Mouse (Mus musculus) gastrocnemius, postnatal 10 days (tissue): ENCODE data around the gene Ccdc106. TPM values are rescaled to one million over a fixed set of nuclear protein-coding genes. Genes with fewer than 3 reads are reported as not detected.
A peak's percentile ranks its signal among the peaks of the same experiment; 100 is the strongest.
"Not testable (repeated sequence)": the region's sequence is repeated elsewhere in the genome, so short reads cannot be mapped to it uniquely, and the experiment has no call there.

Source experiments
- DNase-seq: peaks from one replicate; pipeline ENCODE4 v3.0.0; 2021; ENCODE audit warnings: mixed read lengths
- total RNA-seq, 2 experiments: library from RNA; stranded (reverse); gene quantifications; 2 replicates each; pipeline ENCODE4 v1.2.3; 2021

Ccdc106 gene
- total RNA-seq, 2 experiments from 2014 or later, result 0.35 to 1.4 TPM

DNA sequence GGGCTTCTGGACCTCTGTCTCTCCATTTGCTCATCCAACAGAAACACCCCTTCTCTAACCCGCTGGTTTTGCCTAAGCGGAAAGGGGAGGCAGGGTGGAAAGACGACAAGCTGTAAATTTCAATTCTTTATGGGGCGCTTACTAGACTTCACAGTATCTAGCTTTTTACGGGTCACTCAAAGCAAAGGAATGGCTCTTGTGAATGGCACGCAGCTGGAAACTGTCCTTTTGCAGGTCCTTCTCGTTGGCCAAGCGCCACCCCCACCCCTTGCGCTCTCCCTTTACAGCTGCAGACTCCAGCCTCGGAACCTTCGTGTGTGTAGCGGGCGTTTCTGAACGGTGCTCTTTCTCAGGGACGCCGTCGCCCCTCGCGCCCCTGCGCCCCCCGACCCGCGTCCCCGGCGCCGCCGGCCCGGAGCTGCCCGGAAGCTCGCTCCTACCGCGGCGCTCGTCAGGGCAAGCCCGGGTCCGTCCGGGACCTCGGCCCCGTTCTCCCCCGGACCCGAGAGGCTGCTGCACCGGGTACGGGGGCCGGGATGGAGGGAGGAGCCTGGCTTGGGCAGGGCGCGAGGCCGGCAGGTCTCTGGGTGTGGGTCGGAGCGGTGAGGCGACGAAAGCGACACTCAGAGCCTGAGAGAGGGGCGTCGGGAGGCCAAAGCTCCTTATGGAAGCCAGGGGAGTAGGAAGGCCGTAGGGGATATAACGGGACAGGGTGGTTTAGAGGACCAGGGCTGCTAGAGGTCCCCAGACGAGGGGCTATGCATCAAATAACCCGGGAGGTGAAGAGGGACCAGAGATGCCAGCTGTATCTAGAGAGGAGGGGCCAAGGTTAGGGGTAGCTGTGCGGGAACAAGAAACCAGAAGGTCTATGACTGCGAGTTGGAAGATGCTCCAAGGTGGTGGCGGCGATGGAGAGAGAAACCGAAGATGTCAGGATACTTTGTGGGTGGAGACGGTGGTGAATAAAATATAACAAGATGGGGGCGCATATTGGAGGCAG lies 31.1 kb downstream of the Ccdc106 start, which contains the start of gene Zfp580:
Gene Zfp580 (plus strand): TSS at position 346 of the 1,000 bp plus-strand sequence.
- DNase-seq, result peak; percentile 76

DNA sequence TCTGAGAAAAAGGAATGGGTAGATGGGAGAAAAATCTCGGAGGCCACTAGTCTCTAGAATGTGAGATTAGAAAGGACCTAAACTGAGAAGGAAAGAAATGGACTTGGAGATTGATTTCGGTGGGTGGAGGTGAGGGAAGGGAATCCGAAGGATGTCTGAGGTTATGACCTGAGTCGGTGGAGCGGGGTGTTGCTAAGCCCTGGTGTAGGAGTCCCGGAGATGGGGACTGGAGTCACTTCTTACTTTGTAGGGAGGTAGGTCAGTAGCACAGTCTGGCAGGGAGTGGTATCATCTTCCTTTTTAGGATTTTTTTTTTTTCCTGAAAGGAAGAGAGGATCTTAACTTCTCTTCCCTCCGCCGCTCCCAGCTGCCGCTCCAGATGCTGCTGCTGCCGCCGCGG lies 32.1 kb downstream of the Ccdc106 start:
- no peak for DNase-seq

DNA sequence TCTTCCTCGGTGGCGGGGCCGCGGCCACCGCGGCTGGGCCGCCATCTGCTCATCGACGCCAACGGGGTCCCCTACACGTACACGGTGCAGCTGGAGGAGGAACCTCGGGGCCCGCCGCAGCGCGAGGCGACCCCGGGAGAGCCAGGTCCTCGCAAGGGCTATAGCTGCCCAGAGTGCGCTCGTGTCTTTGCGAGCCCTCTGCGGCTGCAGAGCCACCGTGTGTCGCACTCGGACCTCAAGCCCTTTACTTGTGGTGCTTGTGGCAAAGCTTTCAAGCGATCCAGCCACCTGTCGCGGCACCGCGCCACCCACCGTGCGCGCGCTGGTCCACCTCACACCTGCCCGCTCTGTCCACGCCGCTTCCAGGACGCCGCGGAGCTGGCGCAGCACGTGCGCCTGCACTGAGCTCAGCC lies 32.6 kb downstream of the Ccdc106 start:
- no peak for DNase-seq

DNA sequence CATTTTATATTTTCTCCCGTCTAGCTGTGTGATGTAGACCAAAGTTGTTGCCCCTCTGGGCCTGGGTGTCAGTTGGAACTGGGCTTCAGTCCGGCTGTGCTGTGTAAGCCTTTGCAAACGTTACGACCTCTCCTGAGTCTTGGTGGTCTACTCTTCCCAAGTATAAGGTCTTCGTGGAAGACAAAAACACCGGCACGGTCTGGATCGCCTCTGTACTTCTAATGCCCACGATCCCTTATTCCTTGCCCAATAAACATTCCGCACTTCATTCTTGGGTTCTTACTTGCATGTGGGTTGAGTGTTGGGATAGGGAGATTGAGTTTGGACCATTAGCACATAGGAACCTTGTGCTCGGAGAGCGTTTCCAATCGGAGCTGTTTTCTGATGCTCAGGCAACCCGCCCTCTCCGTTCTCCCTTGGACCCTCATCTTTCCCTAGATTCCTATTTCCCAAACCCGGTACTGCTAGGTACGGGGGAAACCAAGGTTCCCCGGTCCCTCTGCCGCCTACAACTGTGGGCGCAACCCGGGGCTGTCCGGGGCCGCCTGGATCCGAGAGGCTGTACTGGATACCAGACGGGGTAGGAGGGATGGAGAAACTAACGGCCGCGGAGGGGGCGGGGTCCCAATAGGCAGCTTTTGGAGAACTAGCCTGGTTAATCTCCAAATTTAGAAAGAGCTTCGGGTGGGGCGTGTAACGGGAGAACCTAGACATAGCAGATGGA lies 33.3 kb downstream of the Ccdc106 start:
- no peak for DNase-seq

DNA sequence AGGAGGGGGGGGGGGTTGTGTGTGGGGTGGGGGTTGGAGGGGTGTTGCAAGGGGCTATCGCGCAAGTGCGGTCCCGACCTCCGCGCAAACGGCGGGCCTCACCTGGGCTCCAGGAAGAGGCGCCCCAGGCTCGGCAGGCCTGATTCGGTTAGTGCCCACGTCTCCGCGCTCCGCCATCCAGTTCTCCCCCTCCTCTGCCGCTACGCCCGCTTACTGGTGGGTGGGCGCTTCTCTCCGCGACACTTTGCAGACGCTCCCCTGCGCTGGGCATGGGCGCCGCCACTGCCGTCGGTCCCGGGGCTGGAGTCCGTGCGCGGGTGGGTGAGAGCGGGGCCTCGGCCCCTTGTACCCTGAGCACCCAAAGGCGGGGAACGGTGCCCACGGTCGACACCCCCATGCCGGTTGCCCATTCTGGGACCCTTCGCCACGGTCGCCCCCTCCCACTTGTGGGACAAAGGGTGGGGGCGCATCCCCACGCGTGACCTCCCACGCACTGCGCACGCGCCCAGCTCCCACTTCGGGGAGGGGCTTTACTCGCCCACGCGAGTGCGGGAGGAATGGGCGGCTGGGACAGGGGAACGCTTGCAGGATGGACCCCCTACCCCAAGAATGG lies 36.4 kb downstream of the Ccdc106 start:
- peak; percentile 15 for DNase-seq

DNA sequence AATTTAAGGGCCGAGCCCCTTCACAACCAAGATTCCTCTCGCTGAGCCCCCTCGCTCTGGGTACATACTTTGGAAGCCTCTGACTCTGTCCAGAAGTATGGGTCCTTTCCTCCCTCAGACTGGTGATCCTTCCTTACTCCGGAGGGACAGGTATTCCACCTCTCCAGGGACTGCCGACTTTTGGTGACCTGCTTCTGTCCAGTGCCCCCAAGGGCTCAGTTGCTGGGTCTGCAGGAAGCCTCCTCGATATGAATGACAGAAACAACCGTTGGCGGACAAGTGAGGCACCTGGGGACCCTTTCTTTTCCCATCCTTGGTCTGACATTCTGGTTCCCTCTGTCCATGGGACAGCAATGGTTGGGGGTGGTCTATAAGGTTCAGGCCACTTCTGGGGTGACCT lies 37.0 kb downstream of the Ccdc106 start:
- no peak for DNase-seq

DNA sequence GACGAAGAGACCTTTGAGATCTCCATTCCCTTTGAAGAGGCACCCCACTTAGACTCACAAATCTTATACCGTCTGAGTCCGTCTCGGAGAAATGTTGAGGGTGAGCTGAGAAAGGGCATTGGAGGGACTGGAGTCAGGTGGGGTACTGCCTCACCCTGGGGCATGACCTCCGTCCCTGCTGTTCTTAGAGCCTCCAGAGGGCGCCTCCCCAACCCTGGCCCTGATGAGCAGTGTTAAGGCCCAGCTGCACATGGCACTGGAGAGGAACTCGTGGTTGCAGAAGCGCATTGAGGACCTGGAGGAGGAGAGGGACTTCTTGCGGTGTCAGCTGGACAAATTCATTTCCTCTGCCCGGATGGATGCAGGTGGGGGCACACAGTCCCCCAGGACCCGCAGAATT lies 37.5 kb downstream of the Ccdc106 start:
- no peak for DNase-seq

DNA sequence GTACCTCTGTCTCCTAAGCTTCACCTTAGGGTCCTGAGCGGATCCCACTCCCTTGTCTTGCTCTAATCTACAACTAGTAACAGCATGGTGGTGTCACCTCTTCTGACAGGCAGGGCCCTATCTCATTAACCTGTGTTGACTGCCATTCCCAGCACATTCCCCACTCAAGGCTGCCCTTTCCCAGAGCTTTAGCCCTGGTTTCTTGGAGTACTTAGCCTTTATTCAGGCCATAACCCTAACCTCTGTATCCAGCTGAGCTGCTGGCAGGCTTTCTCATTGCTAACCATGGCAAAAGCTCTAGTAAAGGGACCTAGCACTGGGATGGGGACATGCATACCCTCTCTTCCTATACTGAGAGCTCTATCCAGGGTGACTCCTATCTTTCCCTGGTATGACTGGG lies 38.3 kb downstream of the Ccdc106 start:
- DNase-seq, result no peak

DNA sequence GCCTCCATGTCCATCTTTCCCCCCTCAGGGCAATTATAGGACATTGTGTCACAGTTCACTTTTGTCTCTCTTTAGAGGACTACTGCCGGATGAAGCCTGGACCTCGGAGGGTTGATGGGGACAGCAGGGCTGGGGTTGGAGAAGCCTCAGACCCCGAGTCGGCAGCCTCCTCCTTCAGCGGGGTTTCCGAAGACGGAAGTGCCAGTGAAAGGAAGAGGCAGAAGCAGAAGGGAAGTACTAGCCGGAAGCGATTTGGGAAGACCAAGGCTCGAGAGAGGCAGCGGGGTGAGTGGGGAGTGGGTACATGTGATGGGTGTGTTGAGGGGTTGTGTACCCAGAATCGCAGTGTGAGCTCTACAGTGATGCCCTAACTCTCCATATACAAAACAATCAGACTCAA lies 39.1 kb downstream of the Ccdc106 start:
- DNase-seq, result no peak

DNA sequence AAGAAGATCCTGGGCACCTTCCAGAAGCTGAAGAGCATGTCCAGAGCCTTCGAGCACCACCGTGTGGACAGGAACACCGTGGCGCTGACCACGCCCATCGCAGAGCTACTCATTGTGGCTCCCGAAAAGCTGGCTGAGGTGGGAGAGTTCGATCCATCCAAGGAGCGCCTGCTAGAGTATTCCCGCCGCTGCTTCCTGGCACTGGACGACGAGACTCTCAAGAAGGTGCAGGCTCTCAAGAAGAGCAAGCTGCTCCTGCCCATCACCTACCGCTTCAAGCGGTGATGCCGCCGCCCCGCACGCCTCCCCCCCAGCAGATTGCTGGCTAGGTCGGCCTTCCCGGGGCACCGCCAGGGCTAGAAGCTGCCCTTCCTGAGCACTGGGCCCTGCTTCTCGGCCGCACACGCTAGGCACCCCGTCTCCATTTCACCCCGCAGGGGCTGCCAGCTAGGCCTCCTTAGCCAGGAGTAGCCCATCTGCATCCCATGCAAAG lies 39.9 kb downstream of the Ccdc106 start:
- peak; percentile 75 for DNase-seq

DNA sequence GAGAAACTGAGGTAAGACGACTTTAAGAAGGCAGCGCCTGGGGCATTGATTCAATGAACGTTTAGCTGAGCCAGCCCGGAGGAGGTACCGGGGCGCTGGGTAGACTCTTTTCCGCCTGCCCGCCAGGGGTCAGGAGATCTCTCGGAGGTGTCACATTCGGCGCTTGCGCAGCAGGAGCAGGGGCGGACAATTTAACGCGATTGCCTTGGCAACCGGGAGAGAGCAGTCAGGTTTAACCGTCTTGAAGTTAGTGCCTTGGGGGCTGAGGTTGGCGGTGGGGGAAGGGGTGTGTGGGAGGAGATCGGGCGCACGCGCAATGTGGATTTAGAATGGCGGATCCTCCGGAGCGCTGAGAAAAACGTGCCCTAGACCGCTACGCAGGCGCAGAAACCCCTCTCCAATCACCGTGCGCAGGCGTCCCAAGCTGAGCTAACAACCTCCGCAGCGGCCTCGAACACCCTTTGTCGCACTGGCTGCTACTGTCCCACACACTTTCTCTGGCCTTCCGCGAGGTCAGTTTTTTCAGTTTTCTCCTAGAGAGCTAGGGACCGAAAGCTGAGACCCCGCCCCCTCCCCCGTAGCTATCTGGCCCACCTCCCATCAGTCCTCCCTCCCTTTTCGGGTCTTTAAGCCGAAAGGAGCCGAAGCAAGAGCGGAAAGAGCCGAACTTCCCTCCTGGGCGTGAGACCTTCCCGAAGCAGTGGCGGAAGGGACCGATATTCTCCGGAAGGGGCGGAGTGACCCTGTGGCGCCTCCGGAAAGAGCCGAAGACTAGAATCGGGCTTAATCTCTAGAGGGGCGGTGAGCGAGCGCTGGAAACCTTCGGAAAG lies 40.8 kb downstream of the Ccdc106 start:
- DNase-seq, result peak; percentile 99

DNA sequence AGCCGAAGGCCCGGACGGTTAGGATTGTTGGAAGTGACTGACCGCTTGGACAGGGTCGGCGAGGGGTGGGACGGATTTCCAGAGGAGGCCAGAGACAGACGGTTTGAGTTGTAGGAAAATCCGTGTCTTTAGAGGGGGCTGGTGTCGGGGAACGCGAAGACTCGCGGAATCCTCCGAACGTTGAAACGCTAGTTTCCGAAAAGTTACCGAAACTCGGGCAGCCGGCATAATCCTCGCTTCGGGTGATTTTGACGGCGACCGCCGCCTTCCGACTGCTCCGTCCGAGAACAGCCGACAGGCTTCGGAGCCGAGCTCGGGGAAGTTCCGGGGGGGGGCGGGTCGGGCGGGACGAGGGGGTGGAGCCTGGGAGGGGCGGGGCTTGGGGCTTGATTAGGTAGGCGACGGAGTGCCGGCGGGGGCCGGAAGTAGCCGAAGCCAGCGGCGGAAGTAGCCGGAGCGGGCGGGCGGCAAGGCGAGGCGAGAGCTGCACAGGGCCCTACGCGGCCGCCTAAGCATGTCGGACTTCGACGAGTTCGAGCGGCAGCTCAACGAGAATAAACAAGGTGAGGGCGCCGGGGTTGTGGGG lies 41.5 kb downstream of the Ccdc106 start, which contains the start of gene U2af2:
Gene U2af2 (plus strand): TSS at position 370 of the 586 bp plus-strand sequence.
- DNase-seq, result peak; percentile 98

DNA sequence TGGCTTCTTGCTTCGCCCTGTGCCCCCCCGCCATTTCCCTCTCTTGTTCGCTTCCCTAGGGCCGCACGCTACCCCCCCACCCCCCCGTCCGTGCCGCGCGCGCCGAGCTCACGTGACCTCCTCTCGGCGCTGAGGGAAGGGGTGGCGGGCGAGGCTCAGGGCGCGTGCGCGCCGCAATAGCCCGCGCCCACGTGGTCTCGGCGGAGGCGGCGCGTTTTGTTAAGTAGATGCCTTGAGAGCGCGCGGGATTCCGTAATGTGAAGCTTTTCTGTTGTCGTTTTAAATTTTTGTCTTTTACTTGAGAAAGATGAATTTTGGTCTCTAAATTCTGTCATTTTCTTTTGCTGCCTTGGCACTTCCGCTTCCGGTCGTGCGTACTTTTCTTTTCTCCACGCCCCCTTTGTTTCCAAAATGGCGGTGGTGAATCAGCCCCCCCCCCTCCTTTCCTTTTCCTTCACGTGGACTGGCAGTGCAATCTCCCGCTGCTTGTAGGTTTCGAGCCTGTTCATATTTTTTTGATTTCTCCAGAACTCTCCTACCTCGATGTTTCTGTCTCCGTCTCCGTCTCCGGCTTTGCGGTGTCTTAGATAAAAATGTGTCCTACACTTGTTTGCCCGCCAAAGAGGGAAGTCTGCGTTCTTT lies 42.1 kb downstream of the Ccdc106 start:
- no peak for DNase-seq

DNA sequence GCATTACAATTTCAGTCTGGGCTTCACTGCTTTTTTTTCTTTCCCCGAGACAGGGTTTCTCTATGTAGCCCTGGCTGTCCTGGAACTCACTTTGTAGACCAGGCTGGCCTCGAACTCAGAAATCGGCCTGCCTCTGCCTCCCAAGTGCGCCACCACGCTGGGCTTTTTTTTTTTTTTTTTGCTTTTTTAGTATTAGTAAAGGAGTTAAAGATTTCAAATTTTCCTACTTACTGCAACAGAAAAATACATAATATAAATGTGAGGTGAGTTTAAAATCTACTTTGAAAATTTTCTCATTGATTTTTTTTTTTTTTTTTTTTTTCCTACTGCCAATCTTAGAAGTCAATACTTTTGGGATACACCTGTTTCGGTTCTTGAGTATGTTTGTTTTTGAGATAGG lies 44.5 kb downstream of the Ccdc106 start:
- no peak for DNase-seq

DNA sequence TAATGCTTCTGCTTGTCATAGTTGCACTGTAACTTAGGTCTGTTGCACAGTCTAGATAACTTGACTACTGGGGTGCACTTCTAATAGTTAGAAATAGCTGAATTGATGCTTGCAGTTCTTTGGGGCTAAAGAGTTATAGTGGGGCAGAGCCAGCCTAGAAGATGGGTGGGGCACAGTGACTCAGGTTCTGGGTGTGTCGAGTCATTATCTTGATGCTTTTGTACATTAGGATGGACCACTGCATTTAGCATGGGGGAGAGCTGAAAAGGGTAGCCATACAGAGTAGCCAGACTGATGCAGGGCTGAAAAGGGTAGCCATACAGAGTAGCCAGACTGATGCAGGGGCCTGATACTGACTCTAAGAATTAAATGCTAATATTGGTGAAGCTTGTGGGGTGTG lies 53.2 kb downstream of the Ccdc106 start:
- DNase-seq, result no peak

DNA sequence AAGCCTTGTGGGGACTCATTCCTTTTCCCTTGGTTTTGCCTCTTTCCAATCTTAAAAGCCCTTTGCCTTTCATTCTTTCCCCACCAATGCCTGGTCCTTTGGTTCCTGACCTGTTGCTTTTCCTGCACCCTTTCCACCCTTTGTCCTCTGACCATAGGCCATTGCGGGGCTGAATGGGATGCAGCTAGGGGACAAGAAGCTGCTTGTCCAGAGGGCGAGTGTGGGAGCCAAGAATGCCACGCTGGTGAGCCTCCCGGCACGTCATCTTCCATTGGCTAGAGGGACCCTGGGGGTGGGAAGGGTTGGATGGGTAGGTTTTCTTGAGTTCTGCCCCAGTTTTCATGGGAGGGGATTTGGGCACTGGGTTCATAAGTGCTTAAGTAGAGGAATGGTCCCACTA lies 54.6 kb downstream of the Ccdc106 start:
- no peak for DNase-seq

DNA sequence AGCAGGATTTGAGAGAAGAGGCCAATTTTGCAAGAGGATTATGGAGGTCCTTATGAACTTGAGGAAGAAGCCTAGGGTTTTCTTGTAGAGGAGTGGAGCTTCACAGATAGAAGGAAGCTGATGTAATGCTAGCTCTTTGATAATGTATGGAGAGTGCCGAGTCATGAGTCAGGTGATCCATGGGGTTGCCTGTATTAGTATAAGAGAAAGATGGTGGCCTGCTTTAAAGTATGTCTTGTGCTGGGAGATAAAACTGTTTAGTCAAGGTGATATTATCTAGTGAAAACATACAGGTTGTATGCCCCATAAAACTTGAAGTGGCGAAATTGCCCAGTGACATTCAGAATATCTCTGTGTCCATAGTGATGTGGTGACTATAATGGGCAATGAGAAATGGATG lies 56.6 kb downstream of the Ccdc106 start:
- DNase-seq, result no peak

DNA sequence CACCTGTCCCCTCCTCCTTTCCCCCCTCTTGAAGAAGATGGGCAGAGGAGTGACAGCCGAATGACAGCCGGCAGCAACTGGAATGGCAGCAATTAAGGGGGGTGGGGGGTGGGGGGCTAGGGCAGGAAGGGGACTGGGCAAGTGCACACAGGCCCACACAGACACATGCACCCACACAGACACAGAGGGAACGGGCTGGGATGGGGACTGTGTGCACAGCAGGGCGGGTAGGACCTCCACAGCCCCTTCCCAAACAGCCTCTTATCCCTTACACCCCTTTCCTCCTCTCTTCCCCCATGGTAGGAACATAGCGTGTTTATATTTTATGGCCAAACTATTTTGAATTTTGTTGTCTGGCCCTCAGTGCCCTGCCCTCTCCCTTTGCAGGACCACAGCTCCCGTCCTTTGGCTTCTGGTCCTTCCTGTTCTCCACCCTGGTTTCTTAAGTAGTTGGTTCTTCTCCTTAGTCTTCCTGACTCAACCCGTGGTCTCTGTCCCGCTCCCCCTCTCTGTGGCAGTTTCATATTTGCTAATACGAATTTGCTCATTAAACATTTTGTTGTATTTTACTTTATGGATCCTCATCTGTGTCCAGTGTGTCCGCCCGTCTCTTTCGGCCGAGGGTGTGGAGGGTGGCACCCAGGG lies 59.1 kb downstream of the Ccdc106 start:
- not testable (repeated sequence) for DNase-seq

DNA sequence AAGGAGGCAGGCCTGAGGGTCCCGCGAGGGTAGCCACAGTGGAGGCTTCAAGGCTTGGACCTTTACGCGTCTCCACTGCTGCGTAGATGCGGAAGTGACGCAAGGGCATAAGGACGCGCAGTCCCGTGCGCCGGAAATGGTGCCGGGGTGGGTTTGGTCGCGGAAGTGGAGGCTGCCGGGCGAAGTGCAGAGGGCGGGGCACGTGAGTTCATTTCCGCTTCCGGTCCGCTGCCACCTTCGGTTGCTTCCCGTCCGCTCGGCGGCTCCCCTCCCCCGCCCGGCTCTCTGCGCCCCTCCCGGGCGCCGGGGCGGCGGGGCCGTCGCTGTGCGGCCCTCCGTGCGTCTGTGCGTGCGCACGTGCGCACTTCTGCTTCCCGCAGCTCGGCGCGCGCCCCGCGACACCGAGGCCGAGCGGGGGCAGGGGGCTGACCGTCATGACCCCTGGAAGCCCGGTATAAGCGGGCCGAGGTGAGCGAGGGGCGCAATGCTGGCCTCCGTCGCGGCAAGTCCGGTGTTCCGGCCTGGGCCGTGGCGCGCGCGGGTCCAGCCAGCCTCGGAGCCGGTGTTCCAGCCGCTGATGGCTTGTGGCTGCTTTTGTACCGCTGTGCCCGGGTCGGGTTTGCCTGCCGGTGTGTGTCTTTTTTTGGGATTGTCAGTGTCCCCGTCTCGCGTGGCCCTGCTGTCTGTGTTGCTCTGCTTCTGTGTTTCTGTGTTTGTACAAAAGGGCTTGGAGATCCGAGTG lies 59.8 kb downstream of the Ccdc106 start, which contains the start of gene Epn1:
Gene Epn1 (plus strand): TSS at position 226 of the 742 bp plus-strand sequence.
- peak; percentile 96 for DNase-seq
